Mouse (Mus musculus) testis, adult 2 months (tissue): ENCODE measurements around the gene Vwa7. TPM values are rescaled to one million over a fixed set of nuclear protein-coding genes. Genes with fewer than 3 reads are reported as not detected.

Source experiments
- H3K27ac ChIP-seq: fragments of 200-500 bp; 2 replicates; pipeline ENCODE4 v1.5.1; 2012; ENCODE audit warnings: low read depth, low read length; ENCODE audit not compliant: control insufficient read depth, insufficient read depth
- H3K27me3 ChIP-seq: fragments of 200-500 bp; 2 replicates; pipeline ENCODE4 v1.6.1; 2012; ENCODE audit warnings: mild to moderate bottlenecking, low read length, moderate library complexity; ENCODE audit not compliant: control insufficient read depth, insufficient read depth
- H3K36me3 ChIP-seq: fragments of 200-500 bp; 2 replicates; pipeline ENCODE4 v1.6.1; 2012; ENCODE audit warnings: mild to moderate bottlenecking, low read length; ENCODE audit not compliant: control insufficient read depth, insufficient read depth
- H3K4me1 ChIP-seq: fragments of 200-500 bp; 2 replicates; pipeline ENCODE4 v1.6.1; 2012; ENCODE audit warnings: low read length; ENCODE audit not compliant: control insufficient read depth, insufficient read depth
- H3K4me3 ChIP-seq: fragments of 200-500 bp; 2 replicates; pipeline ENCODE4 v1.5.1; 2012; ENCODE audit warnings: low read depth, mild to moderate bottlenecking, low read length, moderate library complexity, mixed read lengths; ENCODE audit not compliant: control insufficient read depth
- CTCF ChIP-seq: fragments of 200-500 bp; IDR thresholded peaks from 2 replicates; pipeline ENCODE4 v1.5.1; 2012; ENCODE audit warnings: low read depth, mild to moderate bottlenecking, inconsistent platforms, low read length, moderate library complexity; ENCODE audit not compliant: control insufficient read depth, insufficient read depth, insufficient replicate concordance
- POLR2A ChIP-seq: fragments of 200-500 bp; IDR thresholded peaks from 2 replicates; pipeline ENCODE4 v1.6.1; 2012; ENCODE audit warnings: low read depth, mild to moderate bottlenecking, inconsistent platforms, low read length, moderate library complexity; ENCODE audit not compliant: control insufficient read depth
- polyA plus RNA-seq: library from polyadenylated mRNA; depleted of rRNA; stranded (reverse); fragments of >200 nt; gene quantifications from 2 replicates; pipeline ENCODE4 v1.2.3, GENCODE M21; 2012

The Vwa7 gene
- polyA plus RNA-seq, 1 experiment: 0.65 TPM

- H3K4me1 ChIP-seq: peaks cover 5% of the 10 kb centered on the region
- H3K27me3 ChIP-seq: no peaks in the 10 kb centered on the region
- no peak overlapping the region for H3K4me3 ChIP-seq
- no peak overlapping the region for H3K27ac ChIP-seq
- TF ChIP-seq POLR2A (no peak), CTCF (no peak)
- H3K36me3 ChIP-seq: no peaks in the 10 kb centered on the region
Observed at GRCm38 (mm10) chr17:35024691-35025488, 8.5 kb downstream of the Vwa7 start.

- no peak overlapping the region for H3K4me3 ChIP-seq
- peaks cover 3% of the 10 kb centered on the region for H3K4me1 ChIP-seq
- TF ChIP-seq POLR2A: no peak
- TF ChIP-seq CTCF: no peak
- H3K36me3 ChIP-seq: no peaks in the 10 kb centered on the region
- no peaks in the 10 kb centered on the region for H3K27me3 ChIP-seq
- no peak overlapping the region for H3K27ac ChIP-seq
Observed at GRCm38 (mm10) chr17:35026206-35026605, 9.8 kb downstream of the Vwa7 start.

GRCm38 (mm10) chr17:35027277-35028068 is 11.1 kb downstream of the Vwa7 start, which contains the start of gene Sapcd1:
Gene Sapcd1, minus strand, starts transcription at chr17:35028016.
- TF ChIP-seq POLR2A: no peak
- no peak for TF ChIP-seq CTCF
- H3K4me3 ChIP-seq: no peak within 1 kb of the TSS
- H3K27ac ChIP-seq: no peak within 1 kb of the TSS
- H3K4me1 ChIP-seq: peaks cover 2% of the 10 kb centered on the region; the same call in 1 of the 2 replicates
- H3K27me3 ChIP-seq: no peaks in the 10 kb centered on the region
- no peaks in the 10 kb centered on the region for H3K36me3 ChIP-seq

GRCm38 (mm10) chr17:35028315-35028714 is 11.9 kb downstream of the Vwa7 start:
- Histone ChIP-seq H3K4me1 (peaks cover 2% of the 10 kb centered on the region; the same call in 1 of the 2 replicates), H3K27me3 (no peaks in the 10 kb centered on the region), H3K4me3 (no peak overlapping the region), H3K27ac (no peak overlapping the region), H3K36me3 (no peaks in the 10 kb centered on the region)
- TF ChIP-seq POLR2A (no peak), CTCF (no peak)

GRCm38 (mm10) chr17:35029691-35030532 is 13.5 kb downstream of the Vwa7 start:
- Histone ChIP-seq H3K27me3 (no peaks in the 10 kb centered on the region), H3K36me3 (no peaks in the 10 kb centered on the region), H3K4me1 (peaks cover 2% of the 10 kb centered on the region; the same call in 1 of the 2 replicates), H3K27ac (no peak overlapping the region), H3K4me3 (no peak overlapping the region)
- TF ChIP-seq CTCF (peak; percentile 48; the same call in 1 of the 2 replicates), POLR2A (no peak)

DNA sequence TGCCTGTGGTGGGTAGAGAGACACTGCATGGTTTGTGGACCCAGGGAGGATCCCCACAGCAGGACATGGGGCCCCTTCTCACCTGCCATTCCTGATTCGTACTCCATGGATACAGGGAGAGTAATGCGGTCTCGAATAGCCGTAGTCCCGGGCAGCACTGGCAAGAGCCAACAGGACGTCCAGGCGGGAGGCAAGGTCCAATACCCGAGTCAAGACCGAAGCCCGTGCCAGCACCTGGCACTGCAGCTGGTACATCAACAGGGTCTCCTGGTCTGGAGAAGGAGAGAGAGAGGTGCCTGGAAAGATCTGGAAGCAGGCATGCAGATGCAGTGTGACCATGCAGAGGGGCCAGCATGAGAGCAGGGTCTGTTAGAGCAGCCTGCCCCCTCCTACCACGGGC is 14.9 kb downstream of the Vwa7 start:
- TF ChIP-seq POLR2A: no peak
- no peak for TF ChIP-seq CTCF
- H3K27ac ChIP-seq: peak overlapping the region; percentile 3; the same call in 1 of the 2 replicates
- peaks cover 2% of the 10 kb centered on the region; the same call in 1 of the 2 replicates for H3K4me1 ChIP-seq
- H3K36me3 ChIP-seq: no peaks in the 10 kb centered on the region
- H3K4me3 ChIP-seq: no peak overlapping the region
- no peaks in the 10 kb centered on the region for H3K27me3 ChIP-seq
